In the genomic region with DNA sequence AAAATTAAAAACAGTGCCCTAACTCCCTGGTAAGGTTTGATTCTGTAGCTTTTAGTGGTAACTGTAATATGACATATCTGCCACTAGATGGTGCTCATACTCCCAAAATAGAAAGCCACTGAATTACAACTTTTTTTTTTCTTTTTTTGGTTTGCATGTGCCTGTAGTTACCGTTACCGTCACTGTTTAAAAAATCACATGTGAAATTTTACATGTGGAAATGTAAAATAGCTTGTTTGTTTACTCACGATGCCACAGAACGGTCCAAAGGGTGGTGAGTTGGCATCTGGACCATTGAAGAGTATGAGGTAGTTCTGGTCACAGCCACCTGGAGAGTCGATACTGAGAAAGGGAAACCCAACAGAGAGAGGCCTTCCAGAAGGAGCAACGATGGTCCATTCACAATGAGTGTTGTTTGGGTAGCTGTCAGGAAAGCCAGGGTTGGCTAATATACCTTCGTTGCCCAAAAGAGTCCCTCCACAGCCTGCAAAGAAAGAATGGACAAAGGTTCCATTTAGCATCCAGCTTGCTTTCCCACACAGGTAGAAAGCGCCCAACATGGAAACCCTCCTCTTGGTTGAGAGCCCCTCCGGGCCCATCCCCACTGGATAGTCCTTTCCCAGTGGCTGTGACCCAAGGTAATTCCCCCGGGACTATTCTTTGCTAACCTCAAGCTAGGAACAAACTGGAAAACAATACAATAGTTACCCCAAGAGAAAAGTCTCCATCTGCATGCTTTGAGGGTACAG, we compare ENCODE assay signal across 9 mouse cellular contexts. TPM values are rescaled to one million over a fixed set of nuclear protein-coding genes. Genes with fewer than 3 reads are reported as not detected.
DNase-seq lines count a peak whose midpoint lies in the region; ATAC-seq and TF ChIP-seq lines count a peak whose summit lies in the region.
"Had no signal": no experiment of that assay in that cellular context is flagged by ENCODE, and none has a peak within 500 bp of the region (broad histone marks: within the 10 kb centered on the region; RNA-seq: fewer than 3 reads in every experiment).

No protein-coding gene starts in this region.

- WGBS in hindbrain, embryonic 11.5 days: 54% methylated on average over 10 of the region's 10 CpGs
- 59% methylated on average over 10 of the region's 10 CpGs for WGBS in hindbrain, embryonic 10.5 days
- 52% methylated on average over 10 of the region's 10 CpGs for WGBS in embryonic facial prominence, embryonic 14.5 days
- WGBS in liver, postnatal 0 days (ENCODE audit: insufficient replicate concordance): 50% methylated on average over 10 of the region's 10 CpGs

- TF ChIP-seq CTCF in E14TG2a.4 (conservative IDR thresholded peaks at IDR 0.05; ENCODE audit: low read length): peak; percentile 83
- TF ChIP-seq CTCF in liver, postnatal 0 days (IDR thresholded peaks at IDR 0.05; ENCODE audit: low read depth): peak; percentile 73

- H3K4me3 ChIP-seq in hindbrain, embryonic 11.5 days (ENCODE audit: low read depth, low read length): no peak overlapping the region
- no peak overlapping the region for H3K4me3 ChIP-seq in hindbrain, embryonic 10.5 days
- H3K4me3 ChIP-seq in E14TG2a.4 (replicated peaks; ENCODE audit: low read length): no peak overlapping the region
- H3K4me3 ChIP-seq in embryonic facial prominence, embryonic 14.5 days (ENCODE audit: low read depth, low read length): no peak overlapping the region
- H3K4me3 ChIP-seq in liver, postnatal 0 days (ENCODE audit: low read depth, low read length): no peak overlapping the region
- H3K4me3 ChIP-seq: neural tube, embryonic 12.5 days had no signal

- H3K9ac ChIP-seq in hindbrain, embryonic 11.5 days (ENCODE audit: low read depth, low read length): no peak overlapping the region
- no peak overlapping the region for H3K9ac ChIP-seq in embryonic facial prominence, embryonic 14.5 days (ENCODE audit: low read depth, low read length)
- H3K9ac ChIP-seq in liver, postnatal 0 days (replicated peaks): no peak overlapping the region
- H3K9ac ChIP-seq: neural tube, embryonic 12.5 days had no signal

- H3K4me2 ChIP-seq in hindbrain, embryonic 11.5 days (replicated peaks; ENCODE audit: low read depth, low read length): no peak overlapping the region
- peak overlapping the region; percentile 29; the same call in 1 of the 2 replicates for H3K4me2 ChIP-seq in embryonic facial prominence, embryonic 14.5 days (ENCODE audit: low read depth, low read length)
- H3K4me2 ChIP-seq in liver, postnatal 0 days (ENCODE audit: low read depth, low read length): no peak overlapping the region
- H3K4me2 ChIP-seq: neural tube, embryonic 12.5 days had no signal

- H3K27me3 ChIP-seq in hindbrain, embryonic 11.5 days (ENCODE audit: control insufficient read depth, insufficient read depth, low read length): no peaks in the 10 kb centered on the region
- no peaks in the 10 kb centered on the region for H3K27me3 ChIP-seq in hindbrain, embryonic 10.5 days (ENCODE audit: insufficient read depth, poor library complexity, severe bottlenecking)
- no peaks in the 10 kb centered on the region for H3K27me3 ChIP-seq in E14TG2a.4 (ENCODE audit: insufficient read depth, low read length)
- H3K27me3 ChIP-seq in embryonic facial prominence, embryonic 14.5 days (replicated peaks; ENCODE audit: control insufficient read depth, insufficient read depth, low read length): no peaks in the 10 kb centered on the region
- no peaks in the 10 kb centered on the region for H3K27me3 ChIP-seq in liver, postnatal 0 days (ENCODE audit: insufficient read depth, low read length)
- H3K27me3 ChIP-seq: neural tube, embryonic 12.5 days had no signal

- peak; percentile 15; the same call in 1 of the 2 replicates for ATAC-seq in hindbrain, embryonic 11.5 days (ENCODE audit: low FRiP score)
- ATAC-seq in embryonic facial prominence, embryonic 14.5 days (ENCODE audit: low read depth): no peak
- no peak for ATAC-seq in liver, postnatal 0 days

- H3K36me3 ChIP-seq in hindbrain, embryonic 11.5 days (ENCODE audit: control insufficient read depth, insufficient read depth, low read length): no peaks in the 10 kb centered on the region
- H3K36me3 ChIP-seq in hindbrain, embryonic 10.5 days: no peaks in the 10 kb centered on the region
- no peaks in the 10 kb centered on the region for H3K36me3 ChIP-seq in E14TG2a.4 (ENCODE audit: insufficient read depth, low read length)
- H3K36me3 ChIP-seq in embryonic facial prominence, embryonic 14.5 days (ENCODE audit: control insufficient read depth, insufficient read depth, low read length): no peaks in the 10 kb centered on the region
- H3K36me3 ChIP-seq in liver, postnatal 0 days (replicated peaks; ENCODE audit: insufficient read depth, low read length): no peaks in the 10 kb centered on the region
- H3K36me3 ChIP-seq: neural tube, embryonic 12.5 days had no signal

- H3K9me3 ChIP-seq in hindbrain, embryonic 11.5 days (ENCODE audit: control insufficient read depth, low read length): no peaks in the 10 kb centered on the region
- H3K9me3 ChIP-seq in hindbrain, embryonic 10.5 days: no peaks in the 10 kb centered on the region
- H3K9me3 ChIP-seq in E14TG2a.4 (ENCODE audit: low read length): no peaks in the 10 kb centered on the region
- H3K9me3 ChIP-seq in embryonic facial prominence, embryonic 14.5 days (ENCODE audit: control insufficient read depth, low read length): no peaks in the 10 kb centered on the region
- no peaks in the 10 kb centered on the region for H3K9me3 ChIP-seq in liver, postnatal 0 days (ENCODE audit: low read length)
- H3K9me3 ChIP-seq: neural tube, embryonic 12.5 days had no signal

- DNase-seq in hindbrain, embryonic 11.5 days (ENCODE audit: low spot score): peak; percentile 41
- no peak for DNase-seq in hindbrain, embryonic 10.5 days (ENCODE audit: low spot score)
- peak; percentile 41 for DNase-seq in embryonic facial prominence, embryonic 14.5 days (ENCODE audit: low spot score)
- no peak for DNase-seq in liver, postnatal 0 days
- no peak for DNase-seq in spleen, postnatal 36 days (ENCODE audit: low spot score in 2 of 2)
- no peak for DNase-seq in cerebellum, adult 11 months
- DNase-seq in right cerebral cortex, adult 2 months (ENCODE audit: low spot score in 2 of 2): no peak

- H3K27ac ChIP-seq in hindbrain, embryonic 11.5 days (ENCODE audit: low read depth, low read length): no peak overlapping the region
- no peak overlapping the region for H3K27ac ChIP-seq in hindbrain, embryonic 10.5 days
- H3K27ac ChIP-seq in embryonic facial prominence, embryonic 14.5 days (replicated peaks; ENCODE audit: low read depth, low read length): no peak overlapping the region
- H3K27ac ChIP-seq in liver, postnatal 0 days (ENCODE audit: low read depth): no peak overlapping the region
- H3K27ac ChIP-seq: neural tube, embryonic 12.5 days had no signal

- no peaks in the 10 kb centered on the region for H3K4me1 ChIP-seq in hindbrain, embryonic 11.5 days (replicated peaks; ENCODE audit: control insufficient read depth, insufficient read depth, low read length)
- no peaks in the 10 kb centered on the region for H3K4me1 ChIP-seq in hindbrain, embryonic 10.5 days (replicated peaks)
- 0 out of 2 replicates have a peak, but pooled peaks cover 5% of the 10 kb centered on the region for H3K4me1 ChIP-seq in E14TG2a.4 (replicated peaks; ENCODE audit: low read depth, low read length)
- no peaks in the 10 kb centered on the region for H3K4me1 ChIP-seq in embryonic facial prominence, embryonic 14.5 days (ENCODE audit: control insufficient read depth, insufficient read depth, low read length)
- H3K4me1 ChIP-seq in liver, postnatal 0 days (ENCODE audit: insufficient read depth): no peaks in the 10 kb centered on the region
- H3K4me1 ChIP-seq: neural tube, embryonic 12.5 days had no signal

- TF ChIP-seq EP300 in liver, postnatal 0 days (IDR thresholded peaks at IDR 0.05; ENCODE audit: low read depth): no peak

RNA-seq across cellular contexts. Expression of a gene that starts 7.1 kb away (rescaled TPM):
- 81.1 and 84.5 TPM in 2 replicates for polyA plus RNA-seq in hindbrain, embryonic 11.5 days (2014; fragmentation: Nextera tagmentation; extraction: Ambion mirVana)
- 71.6 and 79.4 TPM in 2 replicates for polyA plus RNA-seq in hindbrain, embryonic 10.5 days (2016; fragmentation: Nextera tagmentation; extraction: Ambion mirVana)
- polyA plus RNA-seq in embryonic facial prominence, embryonic 14.5 days (2014; fragmentation: Nextera tagmentation; extraction: Ambion mirVana): 139 and 140 TPM in 2 replicates
- 55.2 and 55.5 TPM in 2 replicates for polyA plus RNA-seq in liver, postnatal 0 days (2015; fragmentation: Nextera tagmentation; extraction: Ambion mirVana)

Comparison
In these comparisons a context has a peak if more than half of its experiments do, and no peak if none do; other contexts are left out.
1. DNase-seq: peak in hindbrain, embryonic 11.5 days (single experiment) and embryonic facial prominence, embryonic 14.5 days (single experiment); none in hindbrain, embryonic 10.5 days (single experiment), liver, postnatal 0 days (single experiment), spleen, postnatal 36 days (0 of 2), cerebellum, adult 11 months (single experiment) and right cerebral cortex, adult 2 months (0 of 2).